8 mouse cellular contexts compared by ENCODE assay signal in the genomic region with DNA sequence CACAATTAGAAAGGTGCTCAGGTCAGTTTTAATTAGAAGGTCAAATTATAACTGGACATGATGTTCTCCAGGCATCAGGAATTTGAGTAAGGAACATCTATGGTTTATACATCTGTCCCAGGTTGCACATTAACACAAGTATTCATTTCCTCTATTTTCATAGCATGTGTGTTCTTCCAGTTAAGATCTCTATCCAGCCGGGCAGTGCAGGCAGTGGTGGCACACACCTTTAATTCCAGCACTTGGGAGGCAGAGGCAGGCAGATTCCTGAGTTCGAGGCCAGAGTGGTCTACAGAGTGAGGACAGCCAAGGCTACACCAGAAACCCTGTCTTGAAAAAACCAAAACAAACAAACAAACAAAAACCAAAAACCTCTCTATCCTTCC. TPM values are rescaled to one million over a fixed set of nuclear protein-coding genes. Genes with fewer than 3 reads are reported as not detected.
DNase-seq lines count a peak whose midpoint lies in the region; ATAC-seq and TF ChIP-seq lines count a peak whose summit lies in the region.

No protein-coding gene starts in this region.

- intact Hi-C loops in heart, postnatal 14 days (cut with DNase I) = no loop called here

- H3K9me3 ChIP-seq in heart, postnatal 0 days (replicated peaks; ENCODE audit: control insufficient read depth, low read length) = no peaks in the 10 kb centered on the region
- no peaks in the 10 kb centered on the region for H3K9me3 ChIP-seq in hindbrain, embryonic 13.5 days
- H3K9me3 ChIP-seq in midbrain, embryonic 12.5 days = no peaks in the 10 kb centered on the region

- TF ChIP-seq EP300 in heart, postnatal 0 days (IDR thresholded peaks at IDR 0.05; ENCODE audit: low read depth) = no peak

- WGBS in heart, postnatal 0 days = 45% methylated on average over 2 of the region's 2 CpGs
- 56% methylated on average over 2 of the region's 2 CpGs for WGBS in hindbrain, embryonic 13.5 days
- WGBS in midbrain, embryonic 12.5 days = 61% methylated on average over 2 of the region's 2 CpGs

- H3K9ac ChIP-seq in heart, postnatal 0 days (replicated peaks; ENCODE audit: low read depth, low read length) = no peak overlapping the region
- H3K9ac ChIP-seq in hindbrain, embryonic 13.5 days = peak overlapping the region; percentile 89
- H3K9ac ChIP-seq in midbrain, embryonic 12.5 days (replicated peaks) = peak overlapping the region; percentile 90; the same call in 1 of the 2 replicates

- ATAC-seq in heart, postnatal 0 days (ENCODE audit: insufficient read depth, low read depth) = no peak
- ATAC-seq in hindbrain, embryonic 13.5 days (ENCODE audit: low FRiP score) = no peak; the same call in 1 of the 2 replicates
- ATAC-seq in midbrain, embryonic 12.5 days (ENCODE audit: low FRiP score, low read depth) = no peak; the same call in 1 of the 2 replicates

- no peak for TF ChIP-seq CTCF in heart, postnatal 0 days (IDR thresholded peaks at IDR 0.05; ENCODE audit: low read depth)
- no peak for TF ChIP-seq CTCF in bone marrow macrophage, adult 2 months (IDR thresholded peaks at IDR 0.05; ENCODE audit: low read depth, low read length)

- H3K36me3 ChIP-seq in heart, postnatal 0 days (replicated peaks; ENCODE audit: control insufficient read depth, insufficient read depth, low read length) = 0 out of 2 replicates have a peak, but pooled peaks cover 5% of the 10 kb centered on the region
- no peaks in the 10 kb centered on the region for H3K36me3 ChIP-seq in hindbrain, embryonic 13.5 days
- 0 out of 2 replicates have a peak, but pooled peaks cover 6% of the 10 kb centered on the region for H3K36me3 ChIP-seq in midbrain, embryonic 12.5 days

- no peak for DNase-seq in heart, postnatal 0 days (ENCODE audit: low spot score)
- no peak for DNase-seq in heart, postnatal 14 days
- no peak for DNase-seq in adrenal gland, adult (ENCODE audit: inconsistent age in 2 of 2, low spot score in 1 of 2)
- DNase-seq in embryo, embryonic 11 days = no peak
- no peak for DNase-seq in c-Kit-positive CD71-positive TER-119-positive erythroid progenitor cells, embryonic 14.5 days (ENCODE audit: low spot score)

- no peaks in the 10 kb centered on the region for H3K27me3 ChIP-seq in heart, postnatal 0 days (ENCODE audit: control insufficient read depth, insufficient read depth, low read length)
- H3K27me3 ChIP-seq in hindbrain, embryonic 13.5 days = no peaks in the 10 kb centered on the region
- H3K27me3 ChIP-seq in midbrain, embryonic 12.5 days = no peaks in the 10 kb centered on the region

- TF ChIP-seq POLR2A in bone marrow macrophage, adult 2 months (IDR thresholded peaks at IDR 0.05; ENCODE audit: borderline replicate concordance, low read depth, low read length) = no peak

- H3K4me3 ChIP-seq in heart, postnatal 0 days (ENCODE audit: low read depth, low read length) = peak overlapping the region; percentile 68; the same call in 1 of the 2 replicates
- H3K4me3 ChIP-seq in bone marrow macrophage, adult 2 months (ENCODE audit: insufficient read depth, low read length) = peak overlapping the region; percentile 42
- H3K4me3 ChIP-seq in hindbrain, embryonic 13.5 days = peak overlapping the region; percentile 69; the same call in 1 of the 2 replicates
- H3K4me3 ChIP-seq in midbrain, embryonic 12.5 days = peak overlapping the region; percentile 84

- peaks cover 22% of the 10 kb centered on the region; the same call in 1 of the 2 replicates for H3K4me1 ChIP-seq in heart, postnatal 0 days (ENCODE audit: control insufficient read depth, insufficient read depth)
- peaks cover 8% of the 10 kb centered on the region for H3K4me1 ChIP-seq in bone marrow macrophage, adult 2 months (ENCODE audit: control insufficient read depth, insufficient read depth, low read length)
- peaks cover 39% of the 10 kb centered on the region for H3K4me1 ChIP-seq in hindbrain, embryonic 13.5 days (replicated peaks)
- H3K4me1 ChIP-seq in midbrain, embryonic 12.5 days = peaks cover 26% of the 10 kb centered on the region

- H3K27ac ChIP-seq in heart, postnatal 0 days (ENCODE audit: low read depth) = no peak overlapping the region
- peak overlapping the region; percentile 60 for H3K27ac ChIP-seq in bone marrow macrophage, adult 2 months (ENCODE audit: insufficient read depth, low read depth, low read length)
- peak overlapping the region; percentile 100 for H3K27ac ChIP-seq in hindbrain, embryonic 13.5 days
- peak overlapping the region; percentile 99 for H3K27ac ChIP-seq in midbrain, embryonic 12.5 days (replicated peaks)

- H3K4me2 ChIP-seq in heart, postnatal 0 days (ENCODE audit: low read depth, low read length) = peak overlapping the region; percentile 34; the same call in 1 of the 2 replicates
- peak overlapping the region; percentile 46 for H3K4me2 ChIP-seq in hindbrain, embryonic 13.5 days
- peak overlapping the region; percentile 46 for H3K4me2 ChIP-seq in midbrain, embryonic 12.5 days (replicated peaks)

RNA-seq across cellular contexts. Expression of gene Gm20422, which starts 0.5 kb away (rescaled TPM):
- total RNA-seq in heart, postnatal 0 days (2014; rRNA removed; ENCODE audit: low replicate concordance) = 2.5 TPM in 1 of 2 replicates, not detected in the other
- polyA plus RNA-seq in heart, postnatal 0 days (2015; fragmentation: Nextera tagmentation; extraction: Ambion mirVana) = 1.6 and 2.5 TPM in 2 replicates
- 1 to 10 TPM; 1.9 to 2.2 TPM for total RNA-seq in heart, postnatal 14 days (2021)
- polyA plus RNA-seq in bone marrow macrophage, adult 2 months (2012; ENCODE audit: insufficient read depth, insufficient read length, missing spikeins) = 2.8 and 3.0 TPM in 2 replicates
- 0.34 TPM in 1 of 2 replicates, not detected in the other for polyA plus RNA-seq in hindbrain, embryonic 13.5 days (2015; fragmentation: Nextera tagmentation; extraction: Ambion mirVana)
- polyA plus RNA-seq in midbrain, embryonic 12.5 days (2016; fragmentation: Nextera tagmentation; extraction: Ambion mirVana) = 0.71 TPM in 1 of 2 replicates, not detected in the other

RNA-seq across cellular contexts. Expression of gene Atp13a1, which starts 15.8 kb away (rescaled TPM):
- total RNA-seq in heart, postnatal 0 days (2014; rRNA removed; ENCODE audit: low replicate concordance) = 42.4 and 44.0 TPM in 2 replicates
- 13.1 and 13.5 TPM in 2 replicates for polyA plus RNA-seq in heart, postnatal 0 days (2015; fragmentation: Nextera tagmentation; extraction: Ambion mirVana)
- total RNA-seq in heart, postnatal 14 days (2021) = 10 to 100 TPM; 17.8 to 19.3 TPM
- 25.7 and 31.2 TPM in 2 replicates for polyA plus RNA-seq in bone marrow macrophage, adult 2 months (2012; ENCODE audit: insufficient read depth, insufficient read length, missing spikeins)
- 47.8 and 47.9 TPM in 2 replicates for polyA plus RNA-seq in hindbrain, embryonic 13.5 days (2015; fragmentation: Nextera tagmentation; extraction: Ambion mirVana)
- 54.8 and 55.4 TPM in 2 replicates for polyA plus RNA-seq in midbrain, embryonic 12.5 days (2016; fragmentation: Nextera tagmentation; extraction: Ambion mirVana)

RNA-seq across cellular contexts. Expression of gene Zfp866, which starts 15.8 kb away (rescaled TPM):
- 14.1 and 20.5 TPM in 2 replicates for total RNA-seq in heart, postnatal 0 days (2014; rRNA removed; ENCODE audit: low replicate concordance)
- polyA plus RNA-seq in heart, postnatal 0 days (2015; fragmentation: Nextera tagmentation; extraction: Ambion mirVana) = 8.0 and 9.2 TPM in 2 replicates
- 10 to 100 TPM; 19.5 to 19.8 TPM for total RNA-seq in heart, postnatal 14 days (2021)
- polyA plus RNA-seq in bone marrow macrophage, adult 2 months (2012; ENCODE audit: insufficient read depth, insufficient read length, missing spikeins) = 17.6 and 19.3 TPM in 2 replicates
- 42.9 and 44.0 TPM in 2 replicates for polyA plus RNA-seq in hindbrain, embryonic 13.5 days (2015; fragmentation: Nextera tagmentation; extraction: Ambion mirVana)
- 44.6 and 45.7 TPM in 2 replicates for polyA plus RNA-seq in midbrain, embryonic 12.5 days (2016; fragmentation: Nextera tagmentation; extraction: Ambion mirVana)

RNA-seq across cellular contexts. Expression of gene Zfp963, which starts 25.4 kb away (rescaled TPM):
- total RNA-seq in heart, postnatal 0 days (2014; rRNA removed; ENCODE audit: low replicate concordance) = 0.73 and 3.5 TPM in 2 replicates
- 2.8 and 3.1 TPM in 2 replicates for polyA plus RNA-seq in heart, postnatal 0 days (2015; fragmentation: Nextera tagmentation; extraction: Ambion mirVana)
- total RNA-seq in heart, postnatal 14 days (2021) = 1 to 10 TPM; 3.3 to 3.9 TPM
- 4.2 and 4.5 TPM in 2 replicates for polyA plus RNA-seq in bone marrow macrophage, adult 2 months (2012; ENCODE audit: insufficient read depth, insufficient read length, missing spikeins)
- polyA plus RNA-seq in hindbrain, embryonic 13.5 days (2015; fragmentation: Nextera tagmentation; extraction: Ambion mirVana) = 7.8 and 8.6 TPM in 2 replicates
- polyA plus RNA-seq in midbrain, embryonic 12.5 days (2016; fragmentation: Nextera tagmentation; extraction: Ambion mirVana) = 6.3 and 7.3 TPM in 2 replicates

RNA-seq across cellular contexts. Expression of gene Gmip, which starts 33.3 kb away (rescaled TPM):
- total RNA-seq in heart, postnatal 0 days (2014; rRNA removed; ENCODE audit: low replicate concordance) = 14.3 and 21.6 TPM in 2 replicates
- 3.2 and 3.9 TPM in 2 replicates for polyA plus RNA-seq in heart, postnatal 0 days (2015; fragmentation: Nextera tagmentation; extraction: Ambion mirVana)
- total RNA-seq in heart, postnatal 14 days (2021) = 1 to 10 TPM; 4.5 to 4.6 TPM
- 164 and 201 TPM in 2 replicates for polyA plus RNA-seq in bone marrow macrophage, adult 2 months (2012; ENCODE audit: insufficient read depth, insufficient read length, missing spikeins)
- polyA plus RNA-seq in hindbrain, embryonic 13.5 days (2015; fragmentation: Nextera tagmentation; extraction: Ambion mirVana) = 31.5 and 34.1 TPM in 2 replicates
- 19.6 and 20.2 TPM in 2 replicates for polyA plus RNA-seq in midbrain, embryonic 12.5 days (2016; fragmentation: Nextera tagmentation; extraction: Ambion mirVana)
